Mouse (Mus musculus) intestine, embryonic 15.5 days (tissue): Measurements from ENCODE around the gene Otud6a. TPM values are rescaled to one million over a fixed set of nuclear protein-coding genes. Genes with fewer than 3 reads are reported as not detected.

Experiments
- ATAC-seq: fragments of 200-750 bp; cut with Nextera tagmentation; 2 replicates; pipeline ENCODE4 v1.8.0; 2017; ENCODE audit warnings: moderate TSS enrichment, moderate library complexity
- H3K27ac ChIP-seq: fragments of 300-500 bp; sonication (generic); 2 replicates; pipeline ENCODE4 v1.5.1; 2015; ENCODE audit warnings: mild to moderate bottlenecking, inconsistent platforms
- H3K27me3 ChIP-seq: fragments of 300-500 bp; sonication (generic); replicated peaks from 2 replicates; pipeline ENCODE4 v1.6.1; 2015; ENCODE audit warnings: inconsistent platforms
- H3K36me3 ChIP-seq: fragments of 300-500 bp; sonication (generic); 2 replicates; pipeline ENCODE4 v1.6.1; 2015; ENCODE audit warnings: inconsistent platforms
- H3K4me1 ChIP-seq: fragments of 300-500 bp; sonication (generic); replicated peaks from 2 replicates; pipeline ENCODE4 v1.6.1; 2015; ENCODE audit warnings: inconsistent platforms
- H3K4me2 ChIP-seq: fragments of 300-500 bp; sonication (generic); replicated peaks from 2 replicates; pipeline ENCODE4 v1.6.1; 2015; ENCODE audit warnings: mild to moderate bottlenecking, inconsistent platforms
- H3K4me3 ChIP-seq: fragments of 300-500 bp; sonication (generic); replicated peaks from 2 replicates; pipeline ENCODE4 v1.5.1; 2015; ENCODE audit warnings: inconsistent platforms
- H3K9ac ChIP-seq: fragments of 300-500 bp; sonication (generic); 2 replicates; pipeline ENCODE4 v1.6.1; 2015; ENCODE audit warnings: inconsistent platforms
- H3K9me3 ChIP-seq: fragments of 300-500 bp; sonication (generic); 2 replicates; pipeline ENCODE4 v1.6.1; 2016; ENCODE audit warnings: inconsistent platforms
- WGBS: fragments of 180-500 bp; shearing (Covaris S2); methylation state at CpG from one replicate; pipeline ENCODE4 v1.1.7; 2015; 5-methylcytosine and 5-hydroxymethylcytosine counted together
- microRNA counts: library from miRNA; unstranded; fragments of <30 nt; microRNA quantifications from one replicate; lab custom pipeline; 2016
- polyA plus RNA-seq: library from polyadenylated mRNA; unstranded; fragments of >200 nt; fragmentation: Nextera tagmentation; extraction: Ambion mirVana; gene quantifications from 2 replicates; pipeline ENCODE4 v1.2.1, GENCODE M21; 2015

Otud6a gene
- polyA plus RNA-seq, 1 experiment from 2014 or later = not detected

- no peak overlapping the region for H3K27ac ChIP-seq
- H3K4me3 ChIP-seq = no peak overlapping the region
- no peaks in the 10 kb centered on the region for H3K9me3 ChIP-seq
- H3K36me3 ChIP-seq = no peaks in the 10 kb centered on the region
- ATAC-seq = no peak
- H3K4me2 ChIP-seq = no peak overlapping the region
- 78% methylated on average over 3 of the region's 3 CpGs for WGBS
- H3K27me3 ChIP-seq = no peaks in the 10 kb centered on the region
- no peaks in the 10 kb centered on the region for H3K4me1 ChIP-seq
- H3K9ac ChIP-seq = no peak overlapping the region
Observed at GRCm38 (mm10) chrX:100471491-100471890, 42.7 kb downstream of the Otud6a start.

- Histone ChIP-seq H3K36me3 (no peaks in the 10 kb centered on the region), H3K27me3 (no peaks in the 10 kb centered on the region), H3K4me3 (no peak overlapping the region), H3K4me1 (no peaks in the 10 kb centered on the region), H3K4me2 (no peak overlapping the region), H3K9ac (no peak overlapping the region), H3K27ac (no peak overlapping the region), H3K9me3 (no peaks in the 10 kb centered on the region)
- WGBS = 71% methylated on average over 4 of the region's 4 CpGs
- ATAC-seq = no peak
Observed at GRCm38 (mm10) chrX:100475569-100476223, 46.9 kb downstream of the Otud6a start.

MicroRNAs encoded within 50 kb of the gene (microRNA counts, 519-probe panel; counts per million panel counts)
- microRNA mmu-miR-676 (lab: Ali Mortazavi, UCI) = 2,727 counts per million, percentile 71 among the panel's probes with 10 or more counts

Other genes with a start within 250 kb of the Otud6a start
- 0.52 and 0.90 TPM in 2 replicates for gene Awat2, start 13.7 kb downstream of the Otud6a start, polyA plus RNA-seq
- 36.8 and 37.1 TPM in 2 replicates for gene Igbp1, start 65.3 kb downstream of the Otud6a start, polyA plus RNA-seq
- not detected in 2 replicates for gene Dgat2l6, start 95.8 kb downstream of the Otud6a start, polyA plus RNA-seq
- gene Awat1, start 143.2 kb downstream of the Otud6a start, polyA plus RNA-seq = not detected in 2 replicates
- 0.16 and 0.24 TPM in 2 replicates for gene P2ry4, start 165.9 kb downstream of the Otud6a start, polyA plus RNA-seq
- gene Arr3, start 176.5 kb downstream of the Otud6a start, polyA plus RNA-seq = not detected in 2 replicates
- 21.5 and 22.4 TPM in 2 replicates for gene Kif4, start 196.7 kb downstream of the Otud6a start, polyA plus RNA-seq
- 77.3 and 79.7 TPM in 2 replicates for gene Pdzd11, start 197.6 kb downstream of the Otud6a start, polyA plus RNA-seq